Mouse (Mus musculus) heart, adult 11 months (tissue): Measurements from ENCODE around the gene Ccdc116.
A peak's percentile ranks its signal among the peaks of the same experiment; 100 is the strongest.
"Not testable (repeated sequence)": the region's sequence is repeated elsewhere in the genome, so short reads cannot be mapped to it uniquely, and the experiment has no call there.

Source experiments
- DNase-seq: peaks from one replicate; pipeline ENCODE4 v3.0.0; 2022

Gene Ccdc116

DNA sequence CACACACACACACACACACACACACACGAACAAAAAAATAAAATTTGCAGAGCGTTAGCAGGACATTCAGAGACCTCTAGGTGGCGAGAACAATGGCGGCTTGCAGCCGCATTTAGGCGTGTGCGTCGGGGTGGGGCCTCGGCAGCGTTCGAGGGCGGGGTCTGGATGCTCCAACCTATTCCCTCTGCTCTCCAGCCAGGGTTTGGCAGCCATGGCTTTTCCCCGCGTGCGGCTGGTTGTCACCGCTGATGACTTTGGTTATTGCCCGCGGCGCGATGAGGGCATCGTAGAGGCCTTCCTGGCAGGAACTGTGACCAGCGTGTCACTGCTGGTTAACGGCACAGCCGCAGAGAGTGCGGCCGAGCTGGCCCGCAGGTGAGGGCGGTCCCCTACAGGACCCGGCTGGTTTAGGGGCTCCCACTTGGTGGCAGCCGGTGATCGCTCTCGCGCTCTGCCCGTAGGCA, at the start of gene Ccdc116:
TSS of gene Ccdc116 (minus strand) at position 458 of the 464 bp plus-strand sequence.
- peak; percentile 96 for DNase-seq

- DNase-seq, result no peak
These were observed 46.8 kb upstream of the Ccdc116 start for GRCm38 (mm10) chr16:17193823-17194222.

DNA sequence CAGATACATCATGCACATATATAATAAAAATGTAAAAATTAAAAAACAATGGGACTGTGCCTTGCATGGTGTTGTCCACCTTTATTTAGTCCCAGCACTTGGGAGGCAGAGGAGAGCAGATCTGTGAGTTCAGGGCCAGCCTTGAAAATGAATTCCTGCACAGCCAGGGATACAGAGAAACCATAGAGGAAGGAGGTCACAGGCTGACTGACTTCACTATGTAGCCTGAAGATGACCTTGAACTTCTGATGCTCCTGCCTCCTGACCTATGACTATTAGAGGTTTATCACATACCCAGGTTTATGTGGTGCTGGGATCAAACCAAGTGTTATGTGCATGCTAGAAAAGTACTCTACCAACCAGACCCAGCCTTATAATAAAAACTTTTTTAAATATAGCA, 38.4 kb upstream of the Ccdc116 start:
- no peak for DNase-seq

DNA sequence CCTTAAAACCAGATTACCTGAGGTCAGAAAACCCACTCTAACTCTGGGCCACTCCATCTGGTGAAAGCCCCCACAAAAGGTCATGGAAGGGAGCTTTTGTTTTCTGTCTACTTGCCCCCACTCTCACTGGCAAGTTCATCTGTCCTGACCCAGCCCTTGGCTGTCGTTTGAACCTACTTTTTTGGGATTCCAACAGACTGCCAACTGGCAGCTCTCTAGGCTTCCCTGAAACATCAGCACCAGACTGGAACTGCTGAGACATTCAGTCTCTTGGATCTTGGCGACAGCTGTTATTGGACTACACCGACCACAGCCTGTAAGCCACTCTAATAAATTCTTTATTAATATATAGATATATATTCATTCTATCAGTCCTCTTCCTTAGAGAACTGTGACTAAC, 36.0 kb upstream of the Ccdc116 start:
- DNase-seq, result peak; percentile 86

GRCm38 (mm10) chr16:17182136-17182535, 35.1 kb upstream of the Ccdc116 start:
- no peak for DNase-seq

- peak; percentile 96 for DNase-seq
These were observed 34.4 kb upstream of the Ccdc116 start for GRCm38 (mm10) chr16:17181382-17181781.

DNA sequence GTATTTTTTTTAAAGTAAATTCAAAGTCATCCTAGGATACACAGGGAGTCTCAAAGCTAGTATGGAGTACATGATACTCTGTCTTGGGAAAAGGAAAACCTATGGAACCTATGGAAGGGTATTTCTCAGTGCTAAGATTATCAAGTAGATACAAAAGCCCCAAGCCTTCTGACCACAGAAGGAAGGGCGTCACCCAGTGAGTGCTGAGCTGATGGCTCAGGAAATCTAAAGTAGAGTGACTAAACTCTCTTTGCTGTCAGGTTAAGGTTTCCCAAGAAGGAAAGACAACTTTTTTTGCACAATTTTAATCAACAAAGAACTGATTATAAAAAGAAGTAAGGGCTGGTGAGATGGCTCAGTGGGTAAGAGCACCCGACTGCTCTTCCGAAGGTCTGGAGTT, 32.7 kb upstream of the Ccdc116 start:
- DNase-seq, result no peak

DNA sequence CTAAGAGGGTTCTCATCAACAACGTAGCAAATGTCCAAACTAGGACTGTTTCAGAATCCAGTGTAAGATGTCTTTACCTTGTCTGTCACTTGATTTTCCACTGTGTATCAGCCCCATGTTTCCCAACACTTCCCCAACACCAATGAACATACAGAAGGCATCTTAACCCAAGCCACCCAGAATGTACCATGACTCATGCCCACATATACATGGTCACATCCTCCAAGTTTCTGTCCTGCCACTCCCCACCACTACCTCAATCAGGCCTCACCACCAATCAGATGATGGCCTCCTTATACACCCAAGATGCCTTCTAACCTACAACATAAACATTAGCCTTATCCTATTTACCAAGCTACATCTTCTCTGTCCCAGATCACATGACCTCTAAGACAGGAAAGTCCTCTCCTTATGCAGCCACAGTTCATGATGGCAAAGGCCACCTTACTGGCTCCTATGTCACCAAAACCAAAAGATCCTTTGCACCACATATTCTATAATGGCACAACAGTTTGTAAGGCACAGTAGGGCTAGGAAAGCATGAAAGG, 30.7 kb upstream of the Ccdc116 start:
- no peak for DNase-seq

DNA sequence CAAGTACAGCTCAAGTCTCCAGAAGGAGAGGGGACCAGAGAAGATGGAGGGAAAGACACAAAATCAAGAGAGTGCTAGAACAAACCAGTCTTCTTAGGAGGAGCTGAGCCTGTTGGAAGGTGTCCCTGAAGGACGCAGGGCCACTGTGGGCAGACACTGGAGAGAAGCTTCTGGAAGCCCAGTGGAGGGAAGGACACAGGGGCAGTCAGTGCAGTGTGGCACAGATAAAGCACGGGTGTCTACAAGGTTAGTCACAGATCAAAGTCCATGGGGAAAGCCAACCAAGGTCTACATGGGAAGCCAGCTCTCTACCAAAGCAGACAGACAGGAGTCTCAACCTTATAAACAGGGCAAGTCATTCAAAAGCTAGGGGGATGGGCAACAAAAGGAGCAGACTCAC, 28.7 kb upstream of the Ccdc116 start:
- DNase-seq, result no peak

- DNase-seq, result no peak
These were observed 21.0 kb upstream of the Ccdc116 start for GRCm38 (mm10) chr16:17168049-17168448.

- DNase-seq, result no peak
These were observed 20.1 kb upstream of the Ccdc116 start for GRCm38 (mm10) chr16:17167179-17167578.

DNA sequence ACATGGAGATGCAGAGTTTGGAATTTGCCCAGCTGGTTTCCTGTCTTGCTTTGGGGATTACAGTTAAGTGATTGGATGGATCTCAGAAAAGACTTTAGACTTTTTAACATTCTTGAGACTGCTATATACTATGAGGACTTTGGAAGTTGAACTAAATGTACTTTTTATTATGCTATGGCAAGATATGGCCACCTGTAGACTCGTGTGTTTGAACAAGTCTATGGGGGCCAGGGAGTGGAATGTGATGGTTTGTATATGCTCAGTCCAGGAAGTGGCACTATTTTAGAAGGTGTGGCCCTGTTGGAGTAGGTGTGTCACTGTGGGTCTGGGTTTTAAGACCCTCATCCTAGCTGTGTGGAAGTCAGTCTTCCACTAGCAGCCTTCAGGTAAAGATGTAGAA, 18.4 kb upstream of the Ccdc116 start:
- DNase-seq, result not testable (repeated sequence)

DNA sequence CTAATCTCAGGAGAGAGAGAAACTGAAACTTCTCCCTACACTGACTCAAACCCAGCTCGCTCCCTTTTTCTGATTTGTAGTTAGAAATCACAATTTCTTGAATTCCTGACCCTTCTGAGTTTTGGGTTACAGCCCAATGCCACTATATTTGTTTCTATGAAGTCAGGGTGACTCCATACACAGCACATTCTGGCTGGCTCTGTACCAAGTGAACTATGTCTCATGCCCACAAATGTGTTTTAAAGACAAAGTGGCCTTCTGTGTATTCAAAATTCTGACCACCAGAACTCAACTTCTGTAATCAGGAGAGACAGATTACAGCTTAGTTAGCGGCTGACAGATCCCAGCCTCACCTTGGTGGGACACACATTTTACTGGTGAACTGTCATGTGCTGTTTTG, 7.3 kb upstream of the Ccdc116 start:
- no peak for DNase-seq

- DNase-seq, result peak; percentile 79
These were observed 4.8 kb upstream of the Ccdc116 start for GRCm38 (mm10) chr16:17151874-17152273.

DNA sequence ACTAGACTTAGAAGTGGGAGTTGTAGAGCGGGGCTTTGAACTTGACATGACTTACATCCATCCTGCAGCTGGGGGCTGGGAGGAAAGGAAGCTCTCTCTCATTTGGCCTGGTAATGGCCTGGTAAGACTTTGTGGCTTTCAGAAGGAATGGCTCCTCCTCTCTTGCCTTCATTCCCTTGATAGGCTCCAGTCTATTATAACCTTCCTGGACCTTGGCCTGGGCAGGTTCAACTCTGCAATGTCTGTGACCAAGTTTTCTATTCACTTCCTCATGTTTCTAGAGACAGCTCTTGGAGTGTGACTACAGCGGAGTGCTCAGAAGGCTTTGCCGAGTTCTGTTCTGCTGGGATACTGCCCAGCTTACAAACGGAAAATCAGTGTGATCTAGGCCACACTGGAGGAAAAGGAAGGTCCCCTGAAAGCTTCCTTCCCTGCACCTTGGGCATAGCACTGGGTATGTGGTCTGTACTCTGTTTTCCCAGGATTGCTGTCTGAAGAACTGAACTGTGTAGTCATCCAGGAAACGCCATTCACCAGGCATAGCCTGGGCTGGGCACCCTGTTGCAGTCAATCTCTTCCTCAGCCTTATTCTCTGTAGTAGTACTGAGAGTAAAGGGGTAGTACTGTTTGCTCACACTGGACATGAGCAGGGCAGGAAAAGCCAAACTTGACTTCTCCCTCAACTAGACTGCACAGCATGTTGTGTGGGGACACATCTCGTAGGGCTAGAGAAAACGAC, 3.7 kb upstream of the Ccdc116 start:
- DNase-seq, result no peak

GRCm38 (mm10) chr16:17148084-17148483, 1.1 kb upstream of the Ccdc116 start:
- peak; percentile 90 for DNase-seq

GRCm38 (mm10) chr16:17147391-17147929, 431 bp upstream of the Ccdc116 start:
- peak; percentile 89 for DNase-seq

DNA sequence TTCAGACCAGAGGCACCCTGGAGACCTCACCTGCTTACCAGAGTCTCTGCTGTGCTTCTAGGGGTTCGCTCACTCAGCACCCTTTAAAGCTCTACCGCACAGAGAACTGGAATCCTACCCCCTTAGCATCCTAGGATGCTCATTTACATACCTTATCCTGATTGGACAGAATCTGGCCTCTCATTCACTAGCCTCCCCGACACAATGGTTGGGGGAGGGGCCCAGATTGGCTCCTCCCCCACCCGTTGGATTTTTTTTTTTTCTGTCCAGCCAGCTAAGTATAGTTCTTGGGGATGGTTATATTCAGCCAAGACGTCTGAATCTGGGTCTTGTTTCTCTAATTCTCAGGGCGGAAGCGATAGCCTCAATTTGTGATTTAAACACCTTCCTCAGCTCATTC, 2.7 kb downstream of the Ccdc116 start, which contains the start of gene Ydjc:
TSS of gene Ydjc (plus strand) at position 283 of the 400 bp plus-strand sequence.
- no peak for DNase-seq

GRCm38 (mm10) chr16:17137355-17137754, 9.7 kb downstream of the Ccdc116 start:
- no peak for DNase-seq

DNA sequence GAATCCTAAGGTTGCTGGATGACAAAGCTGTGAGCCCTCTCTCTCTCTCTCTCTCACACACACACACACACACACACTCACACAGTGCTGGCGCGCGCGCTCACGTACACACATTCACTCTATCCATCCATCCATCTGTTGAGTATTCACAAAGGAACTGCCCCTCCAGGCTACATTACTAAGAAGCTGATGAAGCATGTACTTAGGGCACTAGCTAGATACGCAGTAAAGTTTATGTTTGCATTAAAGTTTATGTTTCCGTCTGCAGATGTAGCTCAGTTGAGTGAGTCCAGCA, 14.2 kb downstream of the Ccdc116 start:
- no peak for DNase-seq

DNA sequence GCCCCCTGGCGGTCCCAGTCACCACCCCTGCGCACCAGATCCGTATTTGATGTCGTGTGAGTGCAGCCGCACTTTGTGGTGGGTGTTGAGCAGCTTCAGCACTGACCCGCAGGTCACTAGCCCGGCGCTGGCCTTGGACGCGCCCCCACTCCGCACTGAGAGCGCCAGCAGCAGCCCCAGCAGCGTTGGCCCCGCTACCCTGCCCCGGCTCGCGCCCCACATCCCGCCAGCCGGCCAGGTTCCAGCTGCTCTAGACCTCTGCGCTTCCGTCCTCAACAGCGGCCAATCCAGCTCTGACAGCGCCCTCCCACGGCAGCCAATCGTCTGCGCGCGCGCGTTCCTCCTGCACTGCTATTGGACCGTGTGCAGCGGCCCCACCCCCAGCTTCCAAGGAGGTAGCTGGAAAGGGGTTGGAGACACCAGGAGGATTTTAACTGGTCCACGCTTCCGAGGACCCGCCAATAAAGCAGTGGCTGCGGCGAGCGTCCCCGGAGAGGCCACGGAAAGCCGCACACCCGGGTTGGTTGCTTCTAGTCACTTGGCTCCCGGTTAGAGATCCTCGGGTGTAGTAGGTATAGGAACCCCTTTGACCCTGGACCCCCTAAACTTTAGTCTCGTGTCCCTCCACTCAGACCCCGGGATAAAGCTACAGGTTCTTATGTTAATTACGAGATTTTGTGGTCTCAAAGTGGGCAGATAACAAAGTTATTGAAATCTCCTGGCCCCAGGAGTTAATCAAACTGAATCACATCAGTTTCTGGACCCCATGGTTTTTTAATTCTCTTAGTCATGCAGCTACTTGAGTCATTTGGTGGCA, 14.7 kb downstream of the Ccdc116 start, which contains the start of gene Sdf2l1:
TSS of gene Sdf2l1 (minus strand) at position 295 of the 817 bp plus-strand sequence.
- DNase-seq, result peak; percentile 100

DNA sequence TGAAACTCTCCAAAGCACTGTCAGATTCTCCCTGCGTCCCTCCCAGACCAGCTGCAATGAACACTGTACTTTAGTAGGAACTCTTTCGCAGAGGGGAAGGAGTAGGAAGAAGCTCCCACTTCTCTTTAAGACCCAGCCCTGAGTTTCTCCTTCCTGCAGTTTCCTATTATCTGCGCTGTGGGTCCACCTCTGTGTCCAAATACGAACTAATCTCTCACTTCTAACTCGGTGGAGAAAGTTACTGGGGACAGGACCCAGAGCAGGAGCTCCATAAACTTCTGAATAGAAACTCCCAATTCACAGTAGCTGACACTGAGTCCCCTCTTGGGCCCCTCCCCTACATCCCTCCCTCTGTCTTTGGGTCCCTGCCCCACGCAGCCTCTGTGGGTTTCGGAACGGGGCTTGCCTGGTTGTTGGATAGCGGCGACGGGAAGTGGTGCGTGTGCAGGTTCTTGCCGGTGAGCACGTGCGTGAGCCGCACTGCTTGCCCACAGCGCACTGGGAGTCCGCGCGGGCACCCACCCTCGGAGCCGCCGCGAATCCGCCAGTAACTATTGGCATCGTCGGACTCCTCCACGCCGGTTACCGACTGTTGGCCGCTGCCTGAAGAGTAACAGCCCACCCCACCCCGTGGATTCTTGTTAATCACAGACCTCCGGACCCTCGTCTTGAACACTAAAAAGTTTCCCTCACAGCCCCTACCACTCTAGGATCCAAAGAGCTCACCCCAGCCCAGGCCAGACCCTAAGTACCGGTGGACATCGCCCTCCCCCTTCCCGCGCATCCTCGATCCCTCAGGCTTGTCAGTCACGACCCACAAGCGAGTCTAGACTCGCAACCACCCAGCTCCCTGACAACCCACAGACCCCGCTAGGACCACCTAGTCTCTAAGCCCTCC, 15.6 kb downstream of the Ccdc116 start:
- no peak for DNase-seq
